17 mouse cellular contexts compared by ENCODE assay signal in genomic region chr8:120630031-120630430, GRCm38 (mm10). TPM values are rescaled to one million over a fixed set of nuclear protein-coding genes. Genes with fewer than 3 reads are reported as not detected.
"Had no signal": no experiment of that assay in that cellular context is flagged by ENCODE, and none has a peak within 500 bp of the region (broad histone marks: within the 10 kb centered on the region; RNA-seq: fewer than 3 reads in every experiment).

No protein-coding gene starts in this region.

- H3K9me3 ChIP-seq: kidney, embryonic 15.5 days; limb, embryonic 15.5 days; midbrain, embryonic 12.5 days; neural tube, embryonic 13.5 days had no signal

- H3K4me3 ChIP-seq: kidney, embryonic 15.5 days; limb, embryonic 15.5 days; liver, embryonic 12.5 days; midbrain, embryonic 12.5 days; neural tube, embryonic 13.5 days had no signal

- H3K36me3 ChIP-seq: kidney, embryonic 15.5 days; limb, embryonic 15.5 days; liver, embryonic 12.5 days; midbrain, embryonic 12.5 days; neural tube, embryonic 13.5 days had no signal

- ATAC-seq: intestine, embryonic 16.5 days; liver, embryonic 12.5 days; midbrain, embryonic 16.5 days had no signal

- H3K4me2 ChIP-seq: kidney, embryonic 15.5 days; limb, embryonic 15.5 days; liver, embryonic 12.5 days; midbrain, embryonic 12.5 days; neural tube, embryonic 13.5 days had no signal

- H3K27ac ChIP-seq: kidney, embryonic 15.5 days; limb, embryonic 15.5 days; liver, embryonic 12.5 days; midbrain, embryonic 12.5 days; neural tube, embryonic 13.5 days had no signal

- DNase-seq: kidney, adult 2 months; kidney, postnatal 14 days; layer of hippocampus, adult 9-11 months; layer of hippocampus, postnatal 36 days; left cerebral cortex, postnatal 4 days; lung, postnatal 14 days; retina, postnatal 1 day; right cerebral cortex, postnatal 4 days; spleen, adult 18-20 months; thymus, postnatal 36 days had no signal

- H3K9ac ChIP-seq: kidney, embryonic 15.5 days; limb, embryonic 15.5 days; liver, embryonic 12.5 days; midbrain, embryonic 12.5 days; neural tube, embryonic 13.5 days had no signal

RNA-seq across cellular contexts. Expression of gene Gm27021, which starts 37.8 kb away (rescaled TPM):
- polyA plus RNA-seq: kidney, adult 2 months had no signal
